Mouse (Mus musculus) ES-Bruce4 (cell line): ENCODE results near the gene Cbfb.

Source experiments
- CTCF ChIP-seq: IDR thresholded peaks from one replicate; pipeline ENCODE4 v1.8.1; 2011; ENCODE audit warnings: low read depth, low read length
- POLR2A ChIP-seq: IDR thresholded peaks from one replicate; pipeline ENCODE4 v1.8.1; 2011; ENCODE audit warnings: low read length; ENCODE audit not compliant: insufficient read depth

GRCm38 (mm10) chr8:105252680-105253537 lies 82.4 kb downstream of the Cbfb start:
- TF ChIP-seq CTCF (no peak), POLR2A (no peak)
